ENCODE assay signal across 31 mouse cellular contexts in genomic region chr11:7230000-7230399, GRCm38 (mm10). TPM values are rescaled to one million over a fixed set of nuclear protein-coding genes. Genes with fewer than 3 reads are reported as not detected.
DNase-seq lines count a peak whose midpoint lies in the region; ATAC-seq and TF ChIP-seq lines count a peak whose summit lies in the region.
"Had no signal": no experiment of that assay in that cellular context is flagged by ENCODE, and none has a peak within 500 bp of the region (broad histone marks: within the 10 kb centered on the region; RNA-seq: fewer than 3 reads in every experiment).

No protein-coding gene starts in this region.

- 0 out of 2 replicates have a peak, but pooled peaks cover 2% of the 10 kb centered on the region for H3K4me1 ChIP-seq in kidney, embryonic 16.5 days (ENCODE audit: insufficient read depth, low read length)
- H3K4me1 ChIP-seq in testis, adult 2 months (ENCODE audit: control insufficient read depth, insufficient read depth, low read length) = peaks cover 3% of the 10 kb centered on the region; the same call in 1 of the 2 replicates
- H3K4me1 ChIP-seq: hindbrain, embryonic 13.5 days; megakaryocyte, embryonic 14.5 days; midbrain, embryonic 13.5 days had no signal

- H3K4me2 ChIP-seq in kidney, embryonic 16.5 days (replicated peaks; ENCODE audit: low read depth, low read length) = no peak overlapping the region
- H3K4me2 ChIP-seq: hindbrain, embryonic 13.5 days; liver, embryonic 11.5 days; lung, embryonic 14.5 days; midbrain, embryonic 13.5 days had no signal

- H3K9ac ChIP-seq in kidney, embryonic 16.5 days (replicated peaks; ENCODE audit: low read length) = no peak overlapping the region
- H3K9ac ChIP-seq: hindbrain, embryonic 13.5 days; lung, embryonic 14.5 days; midbrain, embryonic 13.5 days had no signal

- H3K27ac ChIP-seq in kidney, embryonic 16.5 days (ENCODE audit: low read length) = no peak overlapping the region
- H3K27ac ChIP-seq in testis, adult 2 months (ENCODE audit: control insufficient read depth, insufficient read depth, low read depth, low read length) = peak overlapping the region; percentile 51
- H3K27ac ChIP-seq: hindbrain, embryonic 13.5 days; midbrain, embryonic 13.5 days had no signal

- ATAC-seq in kidney, embryonic 16.5 days (ENCODE audit: low FRiP score, low TSS enrichment) = no peak
- ATAC-seq: forebrain, embryonic 16.5 days; midbrain, embryonic 13.5 days had no signal

- H3K36me3 ChIP-seq in kidney, embryonic 16.5 days (ENCODE audit: insufficient read depth, low read length) = no peaks in the 10 kb centered on the region
- no peaks in the 10 kb centered on the region for H3K36me3 ChIP-seq in testis, adult 2 months (ENCODE audit: control insufficient read depth, insufficient read depth, low read length)
- H3K36me3 ChIP-seq: hindbrain, embryonic 13.5 days; midbrain, embryonic 13.5 days had no signal

- peak; percentile 71 for DNase-seq in kidney, adult 11 months
- no peak for DNase-seq in testis, postnatal 10 days (ENCODE audit: low spot score)
- peak; percentile 29 for DNase-seq in kidney, postnatal 14 days
- no peak for DNase-seq in left cerebral cortex, postnatal 36 days (ENCODE audit: low spot score in 2 of 2)
- no peak for DNase-seq in lung, adult 18-20 months
- DNase-seq: adrenal gland, postnatal 36 days; cerebellum, adult 9-10 months; gastrocnemius, postnatal 10 days; heart, adult 18-20 months; heart, postnatal 36 days; layer of hippocampus, adult 9-11 months; lung, embryonic 14.5 days; lung, postnatal 36 days; thymus, adult 18-20 months; thymus, postnatal 4 days had no signal

- no peaks in the 10 kb centered on the region for H3K9me3 ChIP-seq in kidney, embryonic 16.5 days (ENCODE audit: low read length)
- H3K9me3 ChIP-seq: hindbrain, embryonic 13.5 days; megakaryocyte, embryonic 14.5 days; midbrain, embryonic 13.5 days had no signal

- no peak for TF ChIP-seq POLR2A in testis, adult 2 months (IDR thresholded peaks at IDR 0.05; ENCODE audit: control insufficient read depth, low read depth, low read length)

- no peak for TF ChIP-seq CTCF in testis, adult 2 months (IDR thresholded peaks at IDR 0.05; ENCODE audit: control insufficient read depth, insufficient read depth, insufficient replicate concordance, low read depth, low read length)

- intact Hi-C loops in left cerebral cortex, postnatal 36 days (cut with DNase I) = no loop called here

- WGBS in kidney, embryonic 16.5 days = 37% methylated on average over 4 of the region's 4 CpGs

- no peak overlapping the region for H3K4me3 ChIP-seq in kidney, embryonic 16.5 days (ENCODE audit: low read length)
- H3K4me3 ChIP-seq in testis, adult 2 months (ENCODE audit: control insufficient read depth, low read depth, low read length) = no peak overlapping the region
- H3K4me3 ChIP-seq: hindbrain, embryonic 13.5 days; megakaryocyte, embryonic 14.5 days; midbrain, embryonic 13.5 days had no signal

- no peaks in the 10 kb centered on the region for H3K27me3 ChIP-seq in kidney, embryonic 16.5 days (ENCODE audit: insufficient read depth, low read length)
- no peaks in the 10 kb centered on the region for H3K27me3 ChIP-seq in testis, adult 2 months (ENCODE audit: control insufficient read depth, insufficient read depth, low read length)
- H3K27me3 ChIP-seq: hindbrain, embryonic 13.5 days; megakaryocyte, embryonic 14.5 days; midbrain, embryonic 13.5 days had no signal

RNA-seq across cellular contexts. Expression of gene Igfbp3, which starts 16.3 kb away (rescaled TPM):
- 85.9 and 97.3 TPM in 2 replicates for polyA plus RNA-seq in kidney, embryonic 16.5 days (2015; fragmentation: Nextera tagmentation; extraction: Ambion mirVana)
- 1.8 and 2.2 TPM in 2 replicates for polyA plus RNA-seq in testis, adult 2 months (2012; rRNA removed)
- 10 to 100 TPM in 1 of 2 experiments, 1 to 10 TPM in 1; 8.5 to 12.3 TPM for total RNA-seq in left cerebral cortex, postnatal 36 days (2021)
- total RNA-seq: MEL; monocyte, adult 5-6 weeks; neutrophil, adult 5-6 weeks had no signal

RNA-seq across cellular contexts. Expression of gene Igfbp1, which starts 32.4 kb away (rescaled TPM):
- polyA plus RNA-seq in kidney, embryonic 16.5 days (2015; fragmentation: Nextera tagmentation; extraction: Ambion mirVana) = 7.1 and 9.3 TPM in 2 replicates
- polyA plus RNA-seq in testis, adult 2 months (2012; rRNA removed) = 0.06 TPM in 2 replicates
- not detected for total RNA-seq in left cerebral cortex, postnatal 36 days (2021)
- total RNA-seq: heart, adult 18-20 months; heart, postnatal 36 days; left cerebral cortex, adult 18-20 months; MEL; monocyte, adult 5-6 weeks; neutrophil, adult 5-6 weeks had no signal
- polyA plus RNA-seq: C2C12; heart, embryonic 14.5 days; spleen, adult 2 months had no signal

RNA-seq across cellular contexts. Expression of gene Gm11985, which starts 41.6 kb away (rescaled TPM):
- polyA plus RNA-seq in kidney, embryonic 16.5 days (2015; fragmentation: Nextera tagmentation; extraction: Ambion mirVana) = 0.16 TPM in 1 of 2 replicates, not detected in the other
- polyA plus RNA-seq in testis, adult 2 months (2012; rRNA removed) = 0.10 TPM in 1 of 2 replicates, not detected in the other
- total RNA-seq in left cerebral cortex, postnatal 36 days (2021) = not detected
- total RNA-seq: adrenal gland, postnatal 36 days; gastrocnemius, postnatal 10 days; heart, adult 18-20 months; heart, postnatal 36 days; left cerebral cortex, adult 18-20 months; MEL; monocyte, adult 5-6 weeks; neutrophil, adult 5-6 weeks had no signal
- polyA plus RNA-seq: C2C12; forebrain, embryonic 16.5 days; heart, embryonic 14.5 days; hindbrain, embryonic 13.5 days; large intestine, adult 2 months; limb, embryonic 11.5 days; liver, embryonic 11.5 days; lung, embryonic 14.5 days; midbrain, embryonic 13.5 days; spleen, adult 2 months had no signal

Comparison
In these comparisons a context has a peak if more than half of its experiments do, and no peak if none do; other contexts are left out.
1. DNase-seq: peak in kidney, adult 11 months (single experiment) and kidney, postnatal 14 days (single experiment); none in testis, postnatal 10 days (single experiment), left cerebral cortex, postnatal 36 days (0 of 2) and lung, adult 18-20 months (0 of 2).
2. RNA of gene Igfbp3, which starts 16.3 kb away (polyA plus RNA-seq): 85.9 to 97.3 TPM in kidney, embryonic 16.5 days; 1.8 to 2.2 TPM in testis, adult 2 months; every median in the first group is over 10 times any median in the second.